Comparison of ENCODE assay signal across 32 mouse cellular contexts in the genomic region with DNA sequence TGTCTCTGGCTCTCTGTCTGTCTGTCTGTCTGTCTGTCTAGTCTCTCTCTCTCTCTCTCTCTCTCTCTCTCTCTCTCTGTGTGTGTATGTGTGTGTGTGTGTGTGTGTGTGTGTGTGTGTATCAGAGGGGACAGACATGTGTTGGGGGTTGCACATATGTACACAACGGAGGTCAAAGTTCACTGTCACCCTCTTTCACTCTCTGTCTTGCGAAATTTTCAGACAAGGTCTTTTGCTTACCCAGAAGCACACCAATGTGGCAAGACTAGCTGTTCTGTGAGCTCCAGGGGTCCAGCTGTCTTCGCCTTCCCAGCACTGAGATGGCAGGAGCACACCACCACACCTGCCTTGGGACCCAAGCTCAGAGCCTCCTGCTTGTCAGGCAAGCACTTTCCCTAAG.
A peak's percentile ranks its signal among the peaks of the same experiment; 100 is the strongest.
DNase-seq lines count a peak whose midpoint lies in the region; ATAC-seq and TF ChIP-seq lines count a peak whose summit lies in the region.
"Had no signal": no experiment of that assay in that cellular context is flagged by ENCODE, and none has a peak within 500 bp of the region (broad histone marks: within the 10 kb centered on the region; RNA-seq: fewer than 3 reads in every experiment).

No protein-coding gene starts in this region.

- no peak for TF ChIP-seq EP300 in liver, postnatal 0 days (IDR thresholded peaks at IDR 0.05; ENCODE audit: low read depth)

- TF ChIP-seq CTCF in forebrain, postnatal 0 days (IDR thresholded peaks at IDR 0.05; ENCODE audit: low read depth): no peak
- TF ChIP-seq CTCF in liver, postnatal 0 days (IDR thresholded peaks at IDR 0.05; ENCODE audit: low read depth): no peak

- H3K4me3 ChIP-seq in forebrain, postnatal 0 days (ENCODE audit: low read depth, low read length): no peak overlapping the region
- no peak overlapping the region for H3K4me3 ChIP-seq in forebrain, embryonic 13.5 days
- H3K4me3 ChIP-seq in kidney, embryonic 15.5 days (replicated peaks): no peak overlapping the region
- no peak overlapping the region for H3K4me3 ChIP-seq in kidney, embryonic 16.5 days (ENCODE audit: low read length)
- no peak overlapping the region for H3K4me3 ChIP-seq in liver, embryonic 12.5 days
- no peak overlapping the region for H3K4me3 ChIP-seq in liver, postnatal 0 days (ENCODE audit: low read depth, low read length)
- H3K4me3 ChIP-seq: embryonic facial prominence, embryonic 12.5 days; forebrain, embryonic 15.5 days; heart, adult 2 months; heart, embryonic 13.5 days; myocyte; neural tube, embryonic 12.5 days had no signal

- no peaks in the 10 kb centered on the region for H3K9me3 ChIP-seq in forebrain, postnatal 0 days (ENCODE audit: low read length)
- H3K9me3 ChIP-seq in forebrain, embryonic 13.5 days (replicated peaks): no peaks in the 10 kb centered on the region
- no peaks in the 10 kb centered on the region for H3K9me3 ChIP-seq in kidney, embryonic 15.5 days (replicated peaks)
- no peaks in the 10 kb centered on the region for H3K9me3 ChIP-seq in kidney, embryonic 16.5 days (ENCODE audit: low read length)
- no peaks in the 10 kb centered on the region for H3K9me3 ChIP-seq in liver, embryonic 12.5 days (replicated peaks)
- no peaks in the 10 kb centered on the region for H3K9me3 ChIP-seq in liver, postnatal 0 days (ENCODE audit: low read length)
- H3K9me3 ChIP-seq: embryonic facial prominence, embryonic 12.5 days; forebrain, embryonic 15.5 days; heart, embryonic 13.5 days; neural tube, embryonic 12.5 days had no signal

- no peaks in the 10 kb centered on the region for H3K36me3 ChIP-seq in forebrain, postnatal 0 days (ENCODE audit: insufficient read depth)
- no peaks in the 10 kb centered on the region for H3K36me3 ChIP-seq in forebrain, embryonic 13.5 days (ENCODE audit: poor library complexity, severe bottlenecking)
- no peaks in the 10 kb centered on the region for H3K36me3 ChIP-seq in kidney, embryonic 15.5 days
- no peaks in the 10 kb centered on the region for H3K36me3 ChIP-seq in kidney, embryonic 16.5 days (ENCODE audit: insufficient read depth, low read length)
- no peaks in the 10 kb centered on the region for H3K36me3 ChIP-seq in liver, embryonic 12.5 days
- H3K36me3 ChIP-seq in liver, postnatal 0 days (replicated peaks; ENCODE audit: insufficient read depth, low read length): no peaks in the 10 kb centered on the region
- H3K36me3 ChIP-seq: embryonic facial prominence, embryonic 12.5 days; forebrain, embryonic 15.5 days; G1E; heart, embryonic 13.5 days; neural tube, embryonic 12.5 days had no signal

- WGBS in forebrain, postnatal 0 days: 94% methylated on average over 3 of the region's 3 CpGs
- WGBS in forebrain, embryonic 13.5 days: 82% methylated on average over 3 of the region's 3 CpGs
- 90% methylated on average over 3 of the region's 3 CpGs for WGBS in kidney, embryonic 15.5 days
- 87% methylated on average over 3 of the region's 3 CpGs for WGBS in kidney, embryonic 16.5 days
- WGBS in liver, embryonic 12.5 days (ENCODE audit: insufficient replicate concordance): 59% methylated on average over 3 of the region's 3 CpGs
- 52% methylated on average over 3 of the region's 3 CpGs for WGBS in liver, postnatal 0 days (ENCODE audit: insufficient replicate concordance)

- no peaks in the 10 kb centered on the region for H3K27me3 ChIP-seq in forebrain, postnatal 0 days (ENCODE audit: insufficient read depth, low read length)
- no peaks in the 10 kb centered on the region for H3K27me3 ChIP-seq in forebrain, embryonic 13.5 days
- no peaks in the 10 kb centered on the region for H3K27me3 ChIP-seq in kidney, embryonic 15.5 days
- H3K27me3 ChIP-seq in kidney, embryonic 16.5 days (ENCODE audit: insufficient read depth, low read length): no peaks in the 10 kb centered on the region
- H3K27me3 ChIP-seq in liver, embryonic 12.5 days (replicated peaks): no peaks in the 10 kb centered on the region
- H3K27me3 ChIP-seq in liver, postnatal 0 days (ENCODE audit: insufficient read depth, low read length): no peaks in the 10 kb centered on the region
- H3K27me3 ChIP-seq: embryonic facial prominence, embryonic 12.5 days; forebrain, embryonic 15.5 days; heart, embryonic 13.5 days; neural tube, embryonic 12.5 days; Patski had no signal

- no peak for ATAC-seq in forebrain, postnatal 0 days
- ATAC-seq in forebrain, embryonic 13.5 days: no peak
- ATAC-seq in kidney, embryonic 15.5 days (replicated peaks; ENCODE audit: low FRiP score): no peak
- ATAC-seq in kidney, embryonic 16.5 days (ENCODE audit: low FRiP score, low TSS enrichment): no peak
- ATAC-seq in liver, embryonic 12.5 days: 0 out of 2 replicates have a peak, but pooled peaks have one; percentile 12
- peak; percentile 74 for ATAC-seq in liver, postnatal 0 days
- ATAC-seq: forebrain, embryonic 15.5 days; hindbrain, embryonic 16.5 days; intestine, postnatal 0 days; midbrain, embryonic 16.5 days had no signal

- no peak for DNase-seq in forebrain, postnatal 0 days
- peak; percentile 19 for DNase-seq in liver, postnatal 0 days
- no peak for DNase-seq in Muller cell, postnatal 12 days (ENCODE audit: inconsistent ontology term)
- DNase-seq in layer of hippocampus, adult 11-12 months (ENCODE audit: low spot score): no peak
- DNase-seq: adrenal gland, postnatal 14 days; cerebellum, adult 11 months; cerebellum, adult 9-10 months; cerebellum, postnatal 36 days; heart, adult 2 months; heart, postnatal 14 days; lung, adult 18-20 months; lung, postnatal 10 days; right cerebral cortex, adult 18-20 months; spleen, adult 18-20 months; thymus, adult 18-20 months; thymus, postnatal 25 days had no signal

- 0 out of 2 replicates have a peak overlapping the region, but pooled peaks have one; percentile 6 for H3K9ac ChIP-seq in forebrain, postnatal 0 days
- H3K9ac ChIP-seq in forebrain, embryonic 13.5 days: no peak overlapping the region
- H3K9ac ChIP-seq in kidney, embryonic 15.5 days: no peak overlapping the region
- H3K9ac ChIP-seq in kidney, embryonic 16.5 days (replicated peaks; ENCODE audit: low read length): no peak overlapping the region; the same call in 1 of the 2 replicates
- H3K9ac ChIP-seq in liver, embryonic 12.5 days: no peak overlapping the region
- peak overlapping the region; percentile 38; the same call in 1 of the 2 replicates for H3K9ac ChIP-seq in liver, postnatal 0 days (replicated peaks)
- H3K9ac ChIP-seq: embryonic facial prominence, embryonic 12.5 days; forebrain, embryonic 15.5 days; heart, embryonic 13.5 days; neural tube, embryonic 12.5 days had no signal

- H3K27ac ChIP-seq in forebrain, postnatal 0 days (ENCODE audit: low read depth, low read length): no peak overlapping the region
- no peak overlapping the region for H3K27ac ChIP-seq in forebrain, embryonic 13.5 days
- H3K27ac ChIP-seq in kidney, embryonic 15.5 days: peak overlapping the region; percentile 51; the same call in 1 of the 2 replicates
- H3K27ac ChIP-seq in kidney, embryonic 16.5 days (ENCODE audit: low read length): no peak overlapping the region
- peak overlapping the region; percentile 52; the same call in 1 of the 2 replicates for H3K27ac ChIP-seq in liver, embryonic 12.5 days
- H3K27ac ChIP-seq in liver, postnatal 0 days (ENCODE audit: low read depth): peak overlapping the region; percentile 88
- H3K27ac ChIP-seq: embryonic facial prominence, embryonic 12.5 days; forebrain, embryonic 15.5 days; heart, adult 2 months; heart, embryonic 13.5 days; neural tube, embryonic 12.5 days; stomach, postnatal 0 days had no signal

- no peaks in the 10 kb centered on the region for H3K4me1 ChIP-seq in forebrain, postnatal 0 days (ENCODE audit: insufficient read depth)
- H3K4me1 ChIP-seq in forebrain, embryonic 13.5 days: peaks cover 18% of the 10 kb centered on the region
- H3K4me1 ChIP-seq in kidney, embryonic 15.5 days: peaks cover 29% of the 10 kb centered on the region
- peaks cover 13% of the 10 kb centered on the region for H3K4me1 ChIP-seq in kidney, embryonic 16.5 days (ENCODE audit: insufficient read depth, low read length)
- H3K4me1 ChIP-seq in liver, embryonic 12.5 days: 0 out of 2 replicates have a peak, but pooled peaks cover 3% of the 10 kb centered on the region
- H3K4me1 ChIP-seq in liver, postnatal 0 days (ENCODE audit: insufficient read depth): 0 out of 2 replicates have a peak, but pooled peaks cover 3% of the 10 kb centered on the region
- H3K4me1 ChIP-seq: embryonic facial prominence, embryonic 12.5 days; neural tube, embryonic 12.5 days had no signal

- H3K4me2 ChIP-seq in forebrain, postnatal 0 days (ENCODE audit: low read depth): no peak overlapping the region
- H3K4me2 ChIP-seq in forebrain, embryonic 13.5 days: no peak overlapping the region
- no peak overlapping the region for H3K4me2 ChIP-seq in kidney, embryonic 15.5 days
- no peak overlapping the region for H3K4me2 ChIP-seq in kidney, embryonic 16.5 days (replicated peaks; ENCODE audit: low read depth, low read length)
- H3K4me2 ChIP-seq in liver, embryonic 12.5 days: no peak overlapping the region
- peak overlapping the region; percentile 49 for H3K4me2 ChIP-seq in liver, postnatal 0 days (ENCODE audit: low read depth, low read length)
- H3K4me2 ChIP-seq: embryonic facial prominence, embryonic 12.5 days; forebrain, embryonic 15.5 days; heart, embryonic 13.5 days; midbrain, embryonic 11.5 days; neural tube, embryonic 12.5 days had no signal

Comparison
In these comparisons a context has a peak if more than half of its experiments do, and no peak if none do; other contexts are left out.
1. H3K27ac ChIP-seq: peak in kidney, embryonic 15.5 days (single experiment), liver, embryonic 12.5 days (single experiment) and liver, postnatal 0 days (single experiment); none in forebrain, postnatal 0 days (single experiment), forebrain, embryonic 13.5 days (single experiment) and kidney, embryonic 16.5 days (single experiment).
2. H3K9ac ChIP-seq: peak in forebrain, postnatal 0 days (single experiment) and liver, postnatal 0 days (single experiment); none in forebrain, embryonic 13.5 days (single experiment), kidney, embryonic 15.5 days (single experiment), kidney, embryonic 16.5 days (single experiment) and liver, embryonic 12.5 days (single experiment).
3. ATAC-seq: peak in liver, embryonic 12.5 days (single experiment) and liver, postnatal 0 days (single experiment); none in forebrain, postnatal 0 days (single experiment), forebrain, embryonic 13.5 days (single experiment), kidney, embryonic 15.5 days (single experiment) and kidney, embryonic 16.5 days (single experiment).